Mouse (Mus musculus) brain, embryonic 18.5 days (tissue): ENCODE data around the gene Oxgr1.
A peak's percentile ranks its signal among the peaks of the same experiment; 100 is the strongest.
"Not testable (repeated sequence)": the region's sequence is repeated elsewhere in the genome, so short reads cannot be mapped to it uniquely, and the experiment has no call there.

ENCODE experiments used
- DNase-seq: peaks from one replicate; pipeline ENCODE4 v3.0.0-alpha.2; 2012; ENCODE audit warnings: low read depth, low spot score

Gene Oxgr1

GRCm38 (mm10) chr14:120042187-120042820 lies at the start of gene Oxgr1:
TSS of gene Oxgr1 (minus strand) at chr14:120042435.
- DNase-seq: no peak

DNA sequence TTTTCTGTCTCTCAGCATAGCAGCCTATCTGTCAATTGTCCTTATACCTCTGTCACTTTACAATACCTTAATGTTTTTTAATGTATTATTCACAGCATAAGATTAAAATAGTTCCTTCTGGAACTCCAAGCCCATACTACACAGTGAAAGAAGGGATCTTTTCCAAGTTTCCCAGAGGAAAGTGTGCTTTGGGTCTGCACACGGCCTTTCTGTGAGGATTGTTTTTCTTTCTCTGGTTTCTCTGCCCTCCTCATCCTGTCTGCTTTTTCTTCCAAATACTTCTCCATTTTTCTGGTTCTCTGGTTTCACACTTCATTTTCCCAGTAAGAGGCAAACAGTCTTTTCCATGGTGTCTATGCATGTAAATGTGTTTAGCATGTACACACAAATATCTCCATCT lies 48.2 kb upstream of the Oxgr1 start:
- no peak for DNase-seq

DNA sequence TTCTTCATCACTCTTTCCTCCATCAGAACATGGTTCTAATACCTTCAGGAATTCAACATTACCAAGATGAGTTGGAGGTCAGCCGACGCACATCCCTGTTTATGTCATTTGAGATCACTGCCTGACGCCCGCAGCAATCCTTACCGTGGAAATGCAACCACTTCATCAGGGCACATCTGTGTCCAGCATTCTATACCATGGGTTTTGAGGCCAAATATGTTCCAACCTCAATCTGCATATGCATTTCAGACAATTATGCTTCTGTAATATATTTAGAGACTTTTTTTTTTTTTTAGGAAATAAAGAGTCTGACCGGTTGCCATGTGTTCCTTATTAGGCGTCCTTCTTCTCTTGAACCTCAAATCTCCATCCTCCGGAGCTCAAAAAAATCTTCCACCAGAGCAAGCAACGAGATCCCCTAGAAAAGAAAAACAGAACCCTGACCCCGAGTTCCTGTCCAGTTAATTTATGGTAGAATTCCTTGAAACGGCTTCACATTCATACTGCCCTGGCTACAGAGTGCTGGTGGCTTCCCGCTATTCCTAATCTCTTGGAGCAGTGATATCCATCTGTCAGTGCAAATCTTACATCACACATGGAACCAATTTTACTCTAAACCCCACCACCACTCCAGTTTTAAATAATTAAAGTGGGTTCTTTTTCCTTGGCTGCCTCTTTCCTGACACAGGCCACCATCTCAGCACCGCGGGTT lies 47.6 kb upstream of the Oxgr1 start:
- DNase-seq: no peak

GRCm38 (mm10) chr14:120089006-120089648 lies 46.9 kb upstream of the Oxgr1 start:
- no peak for DNase-seq

DNA sequence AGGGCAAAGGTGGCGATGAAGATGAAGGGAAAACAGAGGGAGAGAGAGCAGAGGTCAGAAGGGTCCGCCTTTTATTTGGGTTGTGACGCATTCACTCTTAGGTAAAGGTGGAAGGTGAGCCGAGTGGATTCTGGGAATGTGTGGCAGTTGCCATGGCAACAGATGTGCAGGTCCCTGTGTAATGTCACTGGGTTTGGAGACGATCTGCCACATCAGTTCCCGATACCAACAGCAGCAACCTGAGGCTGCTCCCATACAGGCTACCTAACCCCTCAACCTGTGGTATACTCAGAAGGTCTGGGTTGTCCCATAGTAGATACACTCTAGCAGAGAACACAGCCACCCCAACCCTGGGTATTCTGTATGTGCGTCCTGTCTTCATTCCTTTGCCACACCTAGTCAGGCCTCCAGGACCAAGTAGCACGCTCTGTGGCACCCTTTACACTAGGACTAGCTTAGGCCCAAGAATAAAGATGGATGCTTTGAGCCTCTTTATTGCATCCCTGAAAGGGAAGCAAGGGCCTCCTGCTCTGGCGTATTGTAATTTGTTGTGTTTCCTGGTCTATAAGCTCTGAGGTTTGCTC lies 41.9 kb upstream of the Oxgr1 start:
- no peak for DNase-seq

GRCm38 (mm10) chr14:120076192-120076591 lies 34.0 kb upstream of the Oxgr1 start:
- DNase-seq: peak; percentile 32

- DNase-seq: no peak
Measured at GRCm38 (mm10) chr14:120075746-120076145, 33.5 kb upstream of the Oxgr1 start.

GRCm38 (mm10) chr14:120074231-120074630 lies 32.0 kb upstream of the Oxgr1 start:
- DNase-seq: no peak

GRCm38 (mm10) chr14:120061096-120061495 lies 18.9 kb upstream of the Oxgr1 start:
- DNase-seq: peak; percentile 32

DNA sequence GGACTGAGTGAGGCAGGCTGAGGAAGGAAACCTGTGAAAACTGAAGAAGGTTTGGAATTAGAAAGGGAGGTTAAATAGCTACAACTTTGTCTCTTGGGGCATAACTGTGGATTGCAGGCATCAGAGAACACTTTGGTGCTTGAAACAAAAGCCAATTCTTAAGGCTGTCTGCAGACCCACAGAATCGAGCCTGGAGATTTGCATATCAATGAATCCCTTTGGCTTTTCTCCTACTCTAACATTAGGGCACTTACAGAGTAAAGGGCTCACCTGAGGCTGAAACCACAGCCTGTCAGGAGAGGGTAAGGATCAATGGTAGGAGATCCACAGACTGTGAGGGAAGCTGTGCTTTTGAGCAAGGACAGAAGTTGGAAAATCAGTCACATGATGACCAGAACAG lies 8.8 kb downstream of the Oxgr1 start:
- DNase-seq: no peak

DNA sequence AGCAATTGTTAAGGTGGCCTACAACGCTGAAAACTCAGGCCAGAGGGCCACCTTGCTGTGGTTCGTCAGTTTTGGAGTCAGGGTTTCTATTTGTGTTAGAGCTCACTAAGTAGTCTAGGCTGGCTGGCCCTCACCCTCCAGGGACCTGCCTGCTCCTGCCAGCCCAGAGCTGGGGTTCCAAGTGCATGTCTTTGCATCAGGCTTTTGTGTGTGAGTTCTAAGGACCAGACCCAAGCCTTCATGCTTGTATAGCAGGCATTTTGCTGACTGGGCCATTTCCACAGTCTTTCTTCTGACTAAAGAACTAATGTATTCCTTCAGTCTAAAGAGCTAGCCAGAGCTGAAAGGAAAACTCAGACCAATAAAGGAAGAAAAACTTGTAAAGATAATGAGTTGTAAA lies 22.3 kb downstream of the Oxgr1 start:
- no peak for DNase-seq

- no peak for DNase-seq
Measured at GRCm38 (mm10) chr14:120009969-120010872, 32.0 kb downstream of the Oxgr1 start.

GRCm38 (mm10) chr14:120005153-120005552 lies 37.1 kb downstream of the Oxgr1 start:
- DNase-seq: no peak

DNA sequence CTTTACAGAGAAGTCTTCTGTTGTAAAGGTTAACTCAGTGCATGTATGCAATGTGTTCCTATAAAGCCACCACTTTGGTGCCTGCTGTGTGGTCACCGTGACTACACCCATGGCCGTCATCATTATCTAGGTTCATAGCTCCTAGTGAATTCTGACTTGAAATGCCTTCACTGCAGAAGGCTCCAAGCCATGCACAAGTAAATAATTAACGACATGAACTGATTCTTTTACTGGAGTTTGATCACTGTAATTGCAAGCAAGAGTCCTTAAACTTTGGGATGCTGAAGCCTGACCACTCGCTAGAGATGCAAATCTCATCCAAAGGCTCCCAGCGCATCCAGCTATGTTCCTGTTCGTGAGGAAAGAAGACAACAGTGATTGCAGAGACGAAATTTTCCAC lies 38.6 kb downstream of the Oxgr1 start:
- no peak for DNase-seq

DNA sequence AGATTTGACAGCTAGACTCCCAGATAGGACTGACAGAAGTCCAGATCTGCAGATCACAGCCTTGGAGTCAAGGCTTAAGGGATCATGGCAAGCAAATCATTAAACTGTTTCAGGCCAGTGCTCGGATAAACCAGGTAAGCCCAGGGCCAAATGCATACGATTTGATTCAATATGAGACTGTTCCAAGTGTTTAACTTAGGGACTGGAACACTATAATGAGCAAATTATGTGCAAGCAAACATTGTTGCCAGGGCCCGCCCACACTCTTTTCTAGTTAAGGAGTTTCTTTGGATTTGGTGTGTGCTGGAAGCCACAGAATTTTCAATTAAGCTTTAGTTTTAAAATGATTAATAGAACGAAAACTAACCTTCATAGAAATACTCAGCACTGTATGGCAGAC lies 39.6 kb downstream of the Oxgr1 start:
- no peak for DNase-seq

DNA sequence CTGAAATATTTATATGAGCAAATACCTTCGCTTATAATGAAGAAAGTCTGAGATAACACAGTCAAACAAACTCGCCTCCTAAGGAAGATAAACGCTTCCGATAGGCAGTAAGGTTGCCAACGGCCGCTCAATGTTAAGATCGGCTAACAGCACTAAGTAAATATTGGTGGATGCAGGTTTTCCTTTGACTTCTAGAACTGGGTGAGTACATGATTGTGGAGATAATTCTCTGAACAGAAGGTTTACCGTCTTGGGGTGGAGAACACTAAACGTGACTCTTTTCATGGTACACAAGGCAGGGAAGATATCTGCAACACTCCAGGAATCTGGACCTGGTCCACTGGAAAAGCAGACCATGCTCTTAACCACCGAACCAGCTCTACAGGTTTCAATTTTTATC lies 52.6 kb downstream of the Oxgr1 start:
- no peak for DNase-seq

DNA sequence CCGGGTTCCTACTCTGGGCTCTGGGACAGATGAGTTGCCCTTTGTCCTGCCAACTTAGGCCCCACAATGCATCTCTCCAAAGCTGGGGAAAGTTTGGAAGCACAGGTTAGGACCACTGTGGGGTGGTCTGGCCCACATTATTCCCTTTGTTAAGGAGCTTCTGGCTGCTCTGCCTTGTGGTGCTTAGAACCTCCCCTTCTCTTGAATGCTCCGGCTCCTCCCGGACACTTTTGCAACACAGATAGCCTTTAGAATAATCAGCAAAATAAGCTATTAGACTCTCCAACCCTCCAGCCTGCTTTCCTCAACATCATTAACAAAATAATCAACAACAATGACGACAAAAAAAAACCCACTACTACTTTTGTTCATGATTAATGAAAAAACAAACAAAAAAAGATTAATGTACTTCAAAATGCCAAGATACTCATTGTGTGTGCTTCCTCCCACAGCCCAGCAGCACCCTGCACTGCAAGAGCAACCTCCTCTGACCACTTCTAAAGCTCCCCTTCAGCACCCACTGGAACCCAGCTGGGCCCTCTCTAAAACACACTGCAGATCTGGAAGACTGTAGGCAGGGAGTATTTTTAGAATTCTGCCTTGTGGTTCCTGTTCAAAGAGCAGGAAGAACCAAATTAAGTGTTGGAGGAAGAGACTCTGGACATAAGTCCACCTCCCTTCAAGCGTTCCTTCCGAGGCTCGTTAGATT lies 53.1 kb downstream of the Oxgr1 start:
- DNase-seq: no peak

DNA sequence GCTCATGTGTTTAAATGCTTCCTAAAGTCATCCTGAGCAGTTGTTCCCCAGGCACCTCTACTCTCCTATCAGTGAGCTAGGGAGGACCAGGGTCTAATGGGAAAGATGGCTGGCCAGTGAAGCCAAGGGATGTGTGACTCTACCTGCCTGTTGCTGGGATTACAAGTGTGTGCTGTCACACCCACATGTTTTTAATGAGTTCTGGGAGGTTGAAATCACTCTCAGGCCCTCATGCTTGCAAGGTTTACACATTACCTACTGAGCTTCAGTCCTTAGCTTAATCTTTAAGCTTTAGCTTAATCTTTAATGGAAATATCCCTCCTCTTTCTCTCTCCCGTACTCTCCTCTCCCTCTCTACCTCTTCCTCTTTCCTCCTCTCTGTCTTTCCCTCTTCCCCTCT lies 55.0 kb downstream of the Oxgr1 start:
- DNase-seq: no peak

- no peak for DNase-seq
Measured at GRCm38 (mm10) chr14:119986778-119987177, 55.5 kb downstream of the Oxgr1 start.

DNA sequence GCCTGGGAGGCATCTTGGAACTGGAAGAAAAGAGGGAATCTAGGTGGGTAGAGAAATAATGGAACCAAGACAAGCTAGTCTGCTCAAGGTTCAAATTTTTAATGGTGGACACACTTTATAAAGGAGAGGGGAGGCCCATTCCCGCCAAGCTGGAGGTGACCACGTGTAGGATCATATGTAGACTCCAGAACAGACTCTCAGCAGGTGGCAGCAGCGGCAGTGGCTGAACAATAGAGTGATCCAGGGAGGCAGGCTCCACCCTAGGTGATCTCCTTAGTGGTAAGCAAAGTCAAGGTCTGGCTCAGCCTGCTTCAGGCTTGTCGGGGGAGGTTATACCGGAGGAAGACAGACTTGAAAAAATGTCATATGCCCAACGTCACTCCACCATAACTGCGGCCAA lies 55.9 kb downstream of the Oxgr1 start:
- not testable (repeated sequence) for DNase-seq

DNA sequence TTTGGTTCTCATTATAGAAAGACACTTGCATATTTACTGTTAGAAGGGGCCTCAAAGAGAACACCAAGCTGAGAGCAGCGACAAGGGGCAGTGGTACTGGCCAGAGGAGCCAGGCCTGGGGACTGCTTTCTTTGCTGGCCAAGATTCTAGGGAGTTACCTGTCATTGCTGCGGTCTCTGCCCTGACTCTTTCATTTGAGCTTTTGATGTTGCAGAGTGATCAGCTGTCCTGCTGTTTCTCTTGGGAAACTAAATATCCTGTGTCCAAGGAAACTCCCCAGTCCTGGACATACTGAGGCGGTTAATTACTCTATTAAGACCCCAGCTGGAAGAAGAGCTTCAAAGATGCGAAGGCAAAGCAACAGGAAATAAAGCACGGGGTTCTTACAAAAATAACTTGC lies 60.9 kb downstream of the Oxgr1 start:
- no peak for DNase-seq
